In the genomic region with DNA sequence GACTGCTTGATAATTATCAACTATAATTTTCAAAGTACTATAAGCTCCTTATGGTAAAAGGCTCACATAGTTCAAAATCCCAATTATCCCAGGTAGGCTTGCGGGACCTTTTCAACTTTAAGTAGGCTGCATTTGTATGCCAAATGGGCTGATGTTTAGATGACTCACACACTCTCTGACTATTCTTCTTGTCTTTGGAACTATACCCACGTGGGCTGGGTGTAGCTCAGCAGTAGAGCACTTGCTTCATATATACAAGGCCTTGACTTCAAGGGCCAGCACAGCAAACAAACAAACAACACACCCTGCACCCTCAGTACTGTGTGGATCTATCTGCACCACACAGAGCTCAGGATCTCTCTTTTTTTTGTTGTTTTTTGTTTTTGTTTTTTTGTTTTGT, we compare ENCODE assay signal across 23 mouse cellular contexts. TPM values are rescaled to one million over a fixed set of nuclear protein-coding genes. Genes with fewer than 3 reads are reported as not detected.
DNase-seq lines count a peak whose midpoint lies in the region; ATAC-seq and TF ChIP-seq lines count a peak whose summit lies in the region.
"Had no signal": no experiment of that assay in that cellular context is flagged by ENCODE, and none has a peak within 500 bp of the region (broad histone marks: within the 10 kb centered on the region; RNA-seq: fewer than 3 reads in every experiment).

No protein-coding gene starts in this region.

- TF ChIP-seq EP300 in lung, postnatal 0 days (IDR thresholded peaks at IDR 0.05): no peak

- no peak overlapping the region for H3ac ChIP-seq in C2C12 (ENCODE audit: control insufficient read depth, insufficient read length, low read depth)

- H3K27ac ChIP-seq in lung, postnatal 0 days (ENCODE audit: low read length): no peak overlapping the region
- no peak overlapping the region for H3K27ac ChIP-seq in left cerebral cortex, adult 2 months
- H3K27ac ChIP-seq: embryonic facial prominence, embryonic 10.5 days; embryonic facial prominence, embryonic 12.5 days; forebrain, embryonic 13.5 days; forebrain, embryonic 15.5 days had no signal

- 57% methylated on average over 2 of the region's 2 CpGs for WGBS in lung, postnatal 0 days

- DNase-seq in lung, postnatal 0 days (ENCODE audit: low spot score): no peak
- DNase-seq in lung, postnatal 25 days (ENCODE audit: low spot score): no peak
- DNase-seq in brain, adult 2 months (ENCODE audit: low read depth, low spot score): peak; percentile 40
- no peak for DNase-seq in gastrocnemius, adult 18-20 months (ENCODE audit: low spot score)
- no peak for DNase-seq in ovary, adult 18-20 months (ENCODE audit: low spot score)
- no peak for DNase-seq in left cerebral cortex, adult 2 months (ENCODE audit: extremely low spot score in 1 of 2, low spot score in 2 of 2)
- DNase-seq: adrenal gland, adult 8-10 months; adrenal gland, postnatal 14 days; adrenal gland, postnatal 36 days; B cell, adult 2 months; cerebellum, adult 11-12 months; cerebellum, adult 2 months; cerebellum, adult 9-10 months; cerebellum, postnatal 10 days; cerebellum, postnatal 25 days; forebrain, postnatal 0 days had no signal

- H3K27me3 ChIP-seq in lung, postnatal 0 days (replicated peaks; ENCODE audit: insufficient read depth, low read length): no peaks in the 10 kb centered on the region
- H3K27me3 ChIP-seq in C2C12 (ENCODE audit: control insufficient read depth, insufficient read depth, insufficient read length): no peaks in the 10 kb centered on the region
- H3K27me3 ChIP-seq: embryonic facial prominence, embryonic 12.5 days; forebrain, embryonic 13.5 days; forebrain, embryonic 15.5 days; Patski had no signal

- no peaks in the 10 kb centered on the region for H3K9me3 ChIP-seq in lung, postnatal 0 days (ENCODE audit: low read length)
- H3K9me3 ChIP-seq: embryonic facial prominence, embryonic 10.5 days; embryonic facial prominence, embryonic 12.5 days; forebrain, embryonic 13.5 days; forebrain, embryonic 15.5 days had no signal

- H3K9ac ChIP-seq in lung, postnatal 0 days (replicated peaks; ENCODE audit: low read depth): no peak overlapping the region
- H3K9ac ChIP-seq: embryonic facial prominence, embryonic 12.5 days; forebrain, embryonic 13.5 days; forebrain, embryonic 15.5 days; forebrain, postnatal 0 days had no signal

- H3K79me2 ChIP-seq in C2C12 (ENCODE audit: control insufficient read depth, insufficient read depth): no peaks in the 10 kb centered on the region

- intact Hi-C loops in left cerebral cortex, adult 2 months (cut with DNase I): loop anchor here (5.0 kb wide), 2 partner anchors 93 to 108 kb away; no protein-coding TSS in a partner anchor

- H3K4me2 ChIP-seq in lung, postnatal 0 days (replicated peaks; ENCODE audit: low read depth, low read length): no peak overlapping the region
- H3K4me2 ChIP-seq: embryonic facial prominence, embryonic 12.5 days; forebrain, embryonic 13.5 days; forebrain, embryonic 15.5 days had no signal

- TF ChIP-seq CTCF in lung, postnatal 0 days (IDR thresholded peaks at IDR 0.05): no peak
- TF ChIP-seq CTCF in C2C12 (IDR thresholded peaks at IDR 0.05; ENCODE audit: control insufficient read depth, insufficient read depth, insufficient read length): no peak
- no peak for TF ChIP-seq CTCF in left cerebral cortex, adult 2 months (IDR thresholded peaks at IDR 0.05)

- ATAC-seq in lung, postnatal 0 days: peak; percentile 11; the same call in 1 of the 2 replicates
- ATAC-seq: activated CD4-positive, CD25-positive, alpha-beta regulatory T cell, adult 4 months; forebrain, embryonic 13.5 days; forebrain, embryonic 15.5 days; forebrain, postnatal 0 days; Patski had no signal

- no peaks in the 10 kb centered on the region for H3K79me3 ChIP-seq in C2C12 (ENCODE audit: low read depth)

- no peaks in the 10 kb centered on the region for H3K36me3 ChIP-seq in lung, postnatal 0 days (ENCODE audit: insufficient read depth, low read length)
- H3K36me3 ChIP-seq in C2C12 (ENCODE audit: control insufficient read depth, insufficient read depth): no peaks in the 10 kb centered on the region
- H3K36me3 ChIP-seq: embryonic facial prominence, embryonic 10.5 days; embryonic facial prominence, embryonic 12.5 days; forebrain, embryonic 15.5 days had no signal

- 0 out of 2 replicates have a peak, but pooled peaks cover 3% of the 10 kb centered on the region for H3K4me1 ChIP-seq in lung, postnatal 0 days (ENCODE audit: insufficient read depth, low read depth, low read length)
- H3K4me1 ChIP-seq: forebrain, embryonic 13.5 days; forebrain, embryonic 15.5 days had no signal

- H3K4me3 ChIP-seq in lung, postnatal 0 days (ENCODE audit: low read depth, low read length): no peak overlapping the region
- H3K4me3 ChIP-seq in C2C12 (ENCODE audit: insufficient read depth, poor library complexity, severe bottlenecking): no peak overlapping the region
- H3K4me3 ChIP-seq in left cerebral cortex, adult 2 months: no peak overlapping the region
- H3K4me3 ChIP-seq: embryonic facial prominence, embryonic 10.5 days; embryonic facial prominence, embryonic 12.5 days; forebrain, embryonic 13.5 days; forebrain, embryonic 15.5 days had no signal

TF ChIP-seq in C2C12, 6 proteins besides CTCF, POLR2A, EP300 and RAD21:
- TF ChIP-seq MYOD1 (IDR thresholded peaks at IDR 0.05; ENCODE audit: control insufficient read depth, insufficient read length, low read depth) (no peak), USF1 (IDR thresholded peaks at IDR 0.05; ENCODE audit: low read depth) (peak; percentile 61)

RNA-seq across cellular contexts. Expression of a gene that starts 20.3 kb away (rescaled TPM):
- 25.5 and 27.9 TPM in 2 replicates for polyA plus RNA-seq in lung, postnatal 0 days (2015; fragmentation: Nextera tagmentation; extraction: Ambion mirVana)
- 29.2 TPM for polyA plus RNA-seq in C2C12 (2012; fragmentation: generic; extraction: Trizol)
- total RNA-seq in gastrocnemius, adult 18-20 months (2021): 10 to 100 TPM; 10.2 to 18.8 TPM
- 10 to 100 TPM; 47.7 to 62.4 TPM for total RNA-seq in left cerebral cortex, adult 2 months (2021)
